Mouse (Mus musculus) forebrain, embryonic 13.5 days (tissue): ENCODE measurements around the gene Nktr. TPM values are rescaled to one million over a fixed set of nuclear protein-coding genes. Genes with fewer than 3 reads are reported as not detected.

Source experiments
- ATAC-seq: fragments of 200-750 bp; cut with Nextera tagmentation; 2 replicates; pipeline ENCODE4 v1.8.0; 2017
- H3K27ac ChIP-seq: fragments of 300-500 bp; sonication (generic); 2 replicates; pipeline ENCODE4 v1.5.1; 2015; ENCODE audit warnings: inconsistent platforms, mild to moderate bottlenecking, moderate library complexity
- H3K27me3 ChIP-seq: fragments of 300-500 bp; sonication (generic); 2 replicates; pipeline ENCODE4 v1.6.1; 2015; ENCODE audit warnings: mild to moderate bottlenecking, inconsistent platforms
- H3K36me3 ChIP-seq: fragments of 300-500 bp; sonication (generic); 2 replicates; pipeline ENCODE4 v1.6.1; 2015; ENCODE audit warnings: mild to moderate bottlenecking, inconsistent platforms; ENCODE audit not compliant: poor library complexity, severe bottlenecking
- H3K4me1 ChIP-seq: fragments of 300-500 bp; sonication (generic); 2 replicates; pipeline ENCODE4 v1.6.1; 2015; ENCODE audit warnings: inconsistent platforms
- H3K4me2 ChIP-seq: fragments of 300-500 bp; sonication (generic); 2 replicates; pipeline ENCODE4 v1.6.1; 2015; ENCODE audit warnings: inconsistent platforms, mild to moderate bottlenecking, moderate library complexity
- H3K4me3 ChIP-seq: fragments of 300-500 bp; sonication (generic); 2 replicates; pipeline ENCODE4 v1.5.1; 2015; ENCODE audit warnings: mild to moderate bottlenecking, inconsistent platforms
- H3K9ac ChIP-seq: fragments of 300-500 bp; sonication (generic); 2 replicates; pipeline ENCODE4 v1.6.1; 2015; ENCODE audit warnings: mild to moderate bottlenecking, inconsistent platforms
- H3K9me3 ChIP-seq: fragments of 300-500 bp; sonication (generic); replicated peaks from 2 replicates; pipeline ENCODE4 v1.6.1; 2016; ENCODE audit warnings: inconsistent platforms
- WGBS: fragments of 180-500 bp; shearing (Covaris S2); methylation state at CpG from one replicate; pipeline ENCODE4 v1.1.7; 2015; 5-methylcytosine and 5-hydroxymethylcytosine counted together
- polyA plus RNA-seq: library from polyadenylated mRNA; unstranded; fragments of >200 nt; fragmentation: Nextera tagmentation; extraction: Ambion mirVana; gene quantifications from 2 replicates; pipeline ENCODE4 v1.2.1, GENCODE M21; 2015

Nktr gene
- polyA plus RNA-seq, 1 experiment from 2014 or later = 69.5 TPM

GRCm38 (mm10) chr9:121708506-121709486 is 10.2 kb upstream of the Nktr start:
- ATAC-seq = no peak
- H3K36me3 ChIP-seq = peaks cover 16% of the 10 kb centered on the region
- H3K9ac ChIP-seq = no peak overlapping the region
- no peak overlapping the region for H3K4me2 ChIP-seq
- WGBS = 69% methylated on average over 7 of the region's 7 CpGs
- H3K27ac ChIP-seq = no peak overlapping the region
- peaks cover 27% of the 10 kb centered on the region for H3K4me1 ChIP-seq
- H3K4me3 ChIP-seq = no peak overlapping the region
- H3K27me3 ChIP-seq = no peaks in the 10 kb centered on the region
- no peaks in the 10 kb centered on the region for H3K9me3 ChIP-seq

- peak; percentile 98 for ATAC-seq
- peak within 1 kb of the TSS; percentile 88 for H3K27ac ChIP-seq
- peak within 1 kb of the TSS; percentile 89 for H3K4me2 ChIP-seq
- no peaks in the 10 kb centered on the region for H3K27me3 ChIP-seq
- H3K36me3 ChIP-seq = peaks cover 16% of the 10 kb centered on the region
- no peaks in the 10 kb centered on the region for H3K9me3 ChIP-seq
- H3K4me3 ChIP-seq = peak within 1 kb of the TSS; percentile 92
- peak within 1 kb of the TSS; percentile 91 for H3K9ac ChIP-seq
- WGBS = 4% methylated on average over 37 of the region's 37 CpGs
- peaks cover 21% of the 10 kb centered on the region for H3K4me1 ChIP-seq
Observed at GRCm38 (mm10) chr9:121709898-121710583, 8.9 kb upstream of the Nktr start, which contains the start of gene Ss18l2. Ss18l2 (plus strand) TSS chr9:121710329.

GRCm38 (mm10) chr9:121710584-121710975 is 8.4 kb upstream of the Nktr start:
- H3K4me1 ChIP-seq = peaks cover 16% of the 10 kb centered on the region
- peak overlapping the region; percentile 91 for H3K9ac ChIP-seq
- peaks cover 16% of the 10 kb centered on the region for H3K36me3 ChIP-seq
- peak overlapping the region; percentile 92 for H3K4me3 ChIP-seq
- peak overlapping the region; percentile 88 for H3K27ac ChIP-seq
- ATAC-seq = peak; percentile 26
- WGBS = under 1% methylated on average over 18 of the region's 18 CpGs
- no peaks in the 10 kb centered on the region for H3K9me3 ChIP-seq
- H3K4me2 ChIP-seq = peak overlapping the region; percentile 89
- H3K27me3 ChIP-seq = no peaks in the 10 kb centered on the region

- 88% methylated on average over 2 of the region's 2 CpGs for WGBS
- H3K27ac ChIP-seq = no peak overlapping the region
- H3K4me1 ChIP-seq = peaks cover 17% of the 10 kb centered on the region
- H3K36me3 ChIP-seq = peaks cover 16% of the 10 kb centered on the region
- H3K9ac ChIP-seq = no peak overlapping the region
- no peak overlapping the region for H3K4me2 ChIP-seq
- H3K4me3 ChIP-seq = no peak overlapping the region
- no peaks in the 10 kb centered on the region for H3K27me3 ChIP-seq
- ATAC-seq = no peak
- no peaks in the 10 kb centered on the region for H3K9me3 ChIP-seq
Observed at GRCm38 (mm10) chr9:121717048-121717447, 1.9 kb upstream of the Nktr start.

GRCm38 (mm10) chr9:121718070-121718705 is 781 bp upstream of the Nktr start:
- Histone ChIP-seq H3K9ac (peak overlapping the region; percentile 70), H3K4me1 (peaks cover 17% of the 10 kb centered on the region), H3K27me3 (no peaks in the 10 kb centered on the region), H3K9me3 (no peaks in the 10 kb centered on the region), H3K4me3 (peak overlapping the region; percentile 91), H3K36me3 (peaks cover 6% of the 10 kb centered on the region), H3K27ac (peak overlapping the region; percentile 82), H3K4me2 (peak overlapping the region; percentile 97)
- WGBS = 66% methylated on average over 15 of the region's 15 CpGs
- peak; percentile 2; the same call in 1 of the 2 replicates for ATAC-seq

GRCm38 (mm10) chr9:121719347-121720331 is 670 bp downstream of the Nktr start:
- H3K4me1 ChIP-seq = peaks cover 17% of the 10 kb centered on the region
- H3K27me3 ChIP-seq = no peaks in the 10 kb centered on the region
- peak overlapping the region; percentile 93 for H3K27ac ChIP-seq
- H3K4me3 ChIP-seq = peak overlapping the region; percentile 91
- H3K9me3 ChIP-seq = no peaks in the 10 kb centered on the region
- H3K9ac ChIP-seq = peak overlapping the region; percentile 97
- ATAC-seq = peak; percentile 66; the same call in 1 of the 2 replicates
- peak overlapping the region; percentile 97 for H3K4me2 ChIP-seq
- WGBS = under 1% methylated on average over 62 of the region's 87 CpGs
- H3K36me3 ChIP-seq = no peaks in the 10 kb centered on the region

GRCm38 (mm10) chr9:121740490-121740889 is 21.5 kb downstream of the Nktr start:
- no peak for ATAC-seq
- Histone ChIP-seq H3K27me3 (no peaks in the 10 kb centered on the region), H3K4me1 (no peaks in the 10 kb centered on the region), H3K4me3 (no peak overlapping the region), H3K27ac (no peak overlapping the region), H3K36me3 (peaks cover 52% of the 10 kb centered on the region), H3K9ac (no peak overlapping the region), H3K4me2 (no peak overlapping the region), H3K9me3 (no peaks in the 10 kb centered on the region)
- WGBS = 92% methylated on average over 6 of the region's 6 CpGs

- H3K4me2 ChIP-seq = no peak overlapping the region
- no peaks in the 10 kb centered on the region for H3K4me1 ChIP-seq
- no peaks in the 10 kb centered on the region for H3K9me3 ChIP-seq
- H3K4me3 ChIP-seq = no peak overlapping the region
- WGBS = 93% methylated on average over 3 of the region's 3 CpGs
- no peak overlapping the region for H3K9ac ChIP-seq
- H3K27ac ChIP-seq = no peak overlapping the region; the same call in 1 of the 2 replicates
- H3K27me3 ChIP-seq = no peaks in the 10 kb centered on the region
- H3K36me3 ChIP-seq = peaks cover 57% of the 10 kb centered on the region
- ATAC-seq = no peak
Observed at GRCm38 (mm10) chr9:121741168-121741567, 22.2 kb downstream of the Nktr start.

- Histone ChIP-seq H3K27me3 (no peaks in the 10 kb centered on the region), H3K4me3 (no peak overlapping the region), H3K4me1 (no peaks in the 10 kb centered on the region), H3K4me2 (no peak overlapping the region), H3K9me3 (no peaks in the 10 kb centered on the region), H3K27ac (no peak overlapping the region), H3K9ac (no peak overlapping the region; the same call in 1 of the 2 replicates), H3K36me3 (peaks cover 81% of the 10 kb centered on the region)
- no peak for ATAC-seq
- 91% methylated on average over 8 of the region's 8 CpGs for WGBS
Observed at GRCm38 (mm10) chr9:121744051-121744450, 25.1 kb downstream of the Nktr start.

GRCm38 (mm10) chr9:121752774-121753173 is 33.8 kb downstream of the Nktr start:
- no peak overlapping the region for H3K4me3 ChIP-seq
- peaks cover 86% of the 10 kb centered on the region for H3K36me3 ChIP-seq
- no peaks in the 10 kb centered on the region for H3K9me3 ChIP-seq
- H3K27me3 ChIP-seq = no peaks in the 10 kb centered on the region
- H3K4me1 ChIP-seq = no peaks in the 10 kb centered on the region
- no peak overlapping the region for H3K4me2 ChIP-seq
- H3K27ac ChIP-seq = no peak overlapping the region
- no peak overlapping the region for H3K9ac ChIP-seq
- no peak for ATAC-seq
- 93% methylated on average over 9 of the region's 9 CpGs for WGBS

GRCm38 (mm10) chr9:121754624-121755023 is 35.7 kb downstream of the Nktr start:
- Histone ChIP-seq H3K9me3 (no peaks in the 10 kb centered on the region), H3K27ac (no peak overlapping the region), H3K36me3 (peaks cover 68% of the 10 kb centered on the region), H3K9ac (no peak overlapping the region), H3K4me2 (no peak overlapping the region), H3K27me3 (no peaks in the 10 kb centered on the region), H3K4me1 (peaks cover 14% of the 10 kb centered on the region), H3K4me3 (no peak overlapping the region)
- 92% methylated on average over 3 of the region's 3 CpGs for WGBS
- ATAC-seq = no peak
